Mouse (Mus musculus) adipose tissue, adult 10 weeks (tissue): ENCODE data around the gene Nt5dc2. TPM values are rescaled to one million over a fixed set of nuclear protein-coding genes. Genes with fewer than 3 reads are reported as not detected.

Experiments used
- polyA plus RNA-seq: library from polyadenylated mRNA; stranded (reverse); fragments of 350-450 nt; fragmentation: Illumina TruSeq; extraction: RNeasy Lipid Tissue Mini Kit (QIAGEN cat#74804); gene quantifications from one replicate; pipeline ENCODE4 v1.2.3, GENCODE M21; 2014; ENCODE audit warnings: low read depth, low replicate concordance

Nt5dc2 gene
- 25.1 TPM for polyA plus RNA-seq

DNA sequence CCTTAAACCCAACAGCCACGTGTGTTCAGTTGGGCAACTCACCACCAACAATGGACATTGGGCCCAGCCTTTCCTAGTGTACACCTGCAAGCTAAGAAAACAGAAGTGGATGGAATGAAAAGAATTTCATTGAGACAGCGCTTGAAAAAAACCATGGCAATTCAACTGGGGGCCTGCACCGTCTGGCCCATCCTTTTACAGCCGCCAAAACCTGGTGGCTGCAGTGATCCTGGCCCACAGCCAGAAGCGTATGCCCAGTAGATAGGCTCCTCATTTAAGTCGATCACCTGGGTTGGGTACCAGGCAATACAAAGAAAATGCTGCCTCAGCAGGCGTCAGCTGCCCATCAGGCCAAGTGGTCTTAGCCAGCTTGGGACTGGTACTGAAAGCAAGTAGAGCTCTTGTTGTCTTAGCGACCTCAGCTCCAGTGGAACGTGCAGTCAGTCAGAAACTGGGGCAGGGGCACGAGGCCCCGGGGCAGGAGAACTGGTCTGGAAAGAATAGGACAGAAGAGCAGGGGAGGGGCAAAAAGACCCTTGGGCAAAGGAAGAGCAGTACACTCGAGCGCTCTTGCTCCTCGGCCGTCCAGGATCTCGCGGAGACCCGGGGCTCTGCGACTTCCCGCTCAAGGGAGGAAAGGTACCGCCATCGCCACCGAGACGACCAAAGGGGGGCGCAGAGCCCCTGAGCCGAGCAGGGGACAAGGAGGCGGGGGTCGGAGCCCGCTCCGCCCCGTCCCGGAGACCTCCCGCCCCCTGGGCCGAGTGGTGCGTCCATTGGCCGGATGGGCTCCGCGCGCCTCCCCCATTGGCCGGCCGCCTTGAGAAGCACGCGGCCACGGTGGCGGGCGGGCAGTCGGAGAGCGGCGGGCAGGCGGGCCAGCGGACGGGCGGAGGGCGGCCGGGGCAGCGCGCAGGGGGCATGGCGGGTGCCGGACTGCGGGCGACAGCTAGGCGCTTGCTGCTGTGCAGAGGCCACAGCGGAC, at the start of gene Nt5dc2:
Gene Nt5dc2, plus strand, starts transcription at position 818 of the 985 bp plus-strand sequence.

DNA sequence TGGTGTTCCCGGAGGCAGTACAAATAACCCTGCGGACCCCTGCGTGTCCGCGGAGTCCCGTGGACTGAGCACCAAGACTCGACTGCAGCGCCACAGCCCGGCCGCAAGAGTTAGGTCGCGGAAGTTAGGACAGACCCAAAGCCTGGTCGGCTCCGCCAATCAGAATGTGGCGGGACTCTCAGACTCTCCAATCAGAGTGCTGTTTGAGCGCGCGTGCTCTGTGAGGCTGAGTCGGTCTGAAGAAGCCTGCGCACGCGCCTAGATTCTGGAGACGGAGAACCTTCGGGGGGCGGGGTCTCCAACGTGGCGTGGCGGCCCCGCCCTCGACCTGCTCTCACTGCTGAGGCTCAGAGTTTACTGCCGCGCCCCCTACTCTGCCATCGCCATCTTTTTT, 2.0 kb upstream of the Nt5dc2 start, which contains the start of gene Smim4:
Gene Smim4, minus strand, starts transcription at position 131 of the 394 bp plus-strand sequence.

GRCm38 (mm10) chr14:31168425-31168824, 37.6 kb downstream of the Nt5dc2 start, which contains the start of gene Stab1:
Gene Stab1, minus strand, starts transcription at chr14:31168641.

Other genes starting within 250 kb of the Nt5dc2 start
- gene Itih4, start 244.6 kb upstream of the Nt5dc2 start, polyA plus RNA-seq, result 1.5 TPM
- 2.6 TPM for gene Itih3, start 207.3 kb upstream of the Nt5dc2 start, polyA plus RNA-seq
- not detected for gene Itih1, start 187.8 kb upstream of the Nt5dc2 start, polyA plus RNA-seq
- gene Nek4, start 179.7 kb upstream of the Nt5dc2 start, polyA plus RNA-seq, result 13.6 TPM
- gene Glt8d1, start 129.7 kb upstream of the Nt5dc2 start, polyA plus RNA-seq, result 75.5 TPM
- 318 TPM for gene Spcs1, start 129.4 kb upstream of the Nt5dc2 start, polyA plus RNA-seq
- 18.0 TPM for gene Pbrm1, start 111.9 kb upstream of the Nt5dc2 start, polyA plus RNA-seq
- 43.5 TPM for gene Gnl3, start 111.9 kb upstream of the Nt5dc2 start, polyA plus RNA-seq
- gene Smim4, start 2.1 kb upstream of the Nt5dc2 start, polyA plus RNA-seq, result 34.3 TPM
- 47.2 TPM for gene Stab1, start 37.6 kb downstream of the Nt5dc2 start, polyA plus RNA-seq
- gene Tnnc1, start 77.3 kb downstream of the Nt5dc2 start, polyA plus RNA-seq, result 1.4 TPM
- gene Nisch, start 85.9 kb downstream of the Nt5dc2 start, polyA plus RNA-seq, result 268 TPM
- 16.2 TPM for gene Sema3g, start 86.8 kb downstream of the Nt5dc2 start, polyA plus RNA-seq
- gene Phf7, start 120.3 kb downstream of the Nt5dc2 start, polyA plus RNA-seq, result 38.3 TPM
- 37.2 TPM for gene Bap1, start 120.4 kb downstream of the Nt5dc2 start, polyA plus RNA-seq
- 2.5 TPM for gene Dnah1, start 192.8 kb downstream of the Nt5dc2 start, polyA plus RNA-seq
- gene Capn7, start 205.6 kb downstream of the Nt5dc2 start, polyA plus RNA-seq, result 37.8 TPM